Mouse (Mus musculus) CH12.LX (cell line): Measurements from ENCODE around the gene Pde8b. TPM values are rescaled to one million over a fixed set of nuclear protein-coding genes. Genes with fewer than 3 reads are reported as not detected.

Experiments used
- DNase-seq: peaks from one replicate; pipeline ENCODE4 v3.0.0-alpha.2; 2013; ENCODE audit errors: extremely low read depth
- H3K27ac ChIP-seq: 2 replicates; pipeline ENCODE4 v1.5.1; 2012; ENCODE audit warnings: low read depth, mild to moderate bottlenecking, control low read depth, moderate library complexity; ENCODE audit not compliant: insufficient read depth
- H3K27me3 ChIP-seq: replicated peaks from 2 replicates; pipeline ENCODE3; 2012; ENCODE audit warnings: inconsistent platforms
- H3K36me3 ChIP-seq, 2 experiments: replicated peaks in 1 of 2; 2 replicates each; pipeline versions ENCODE3 to v1.6.1; 2012; ENCODE audit warnings: inconsistent platforms in 1 of 2, low read length in 1 of 2, mild to moderate bottlenecking in 1 of 2, mixed read lengths in 1 of 2, moderate library complexity in 1 of 2; ENCODE audit not compliant: control insufficient read depth in 1 of 2, insufficient read depth in 1 of 2
- H3K4me1 ChIP-seq, 2 experiments: 2 replicates each; pipeline ENCODE4 v1.6.1; 2012; ENCODE audit warnings: inconsistent platforms in 1 of 2, moderate library complexity in 1 of 2; ENCODE audit not compliant: insufficient read depth in 2 of 2, control insufficient read depth in 1 of 2
- H3K4me2 ChIP-seq: 2 replicates; pipeline ENCODE4 v1.6.1; 2012; ENCODE audit warnings: low read depth, mild to moderate bottlenecking, control low read depth; ENCODE audit not compliant: poor library complexity, insufficient read depth, severe bottlenecking
- H3K4me3 ChIP-seq, 3 experiments: fragments of 150-350 bp in 1 of 3; sonication (generic) in 1 of 3; replicated peaks in 1 of 3; 2 replicates each; pipeline versions ENCODE3 to v1.5.1; 2011 to 2012; ENCODE audit warnings: low read depth in 2 of 3, low read length in 2 of 3, mild to moderate bottlenecking in 2 of 3, moderate library complexity in 2 of 3, control low read depth in 1 of 3, improper control_type of control experiment in 1 of 3, inconsistent platforms in 1 of 3, mixed read lengths in 1 of 3; ENCODE audit not compliant: poor library complexity in 1 of 3
- H3K79me2 ChIP-seq: replicated peaks from 2 replicates; pipeline ENCODE4 v1.6.1; 2012; ENCODE audit warnings: mild to moderate bottlenecking, moderate library complexity; ENCODE audit not compliant: control insufficient read depth, poor library complexity, insufficient read depth, severe bottlenecking; ENCODE audit errors: extremely low read depth
- H3K9ac ChIP-seq: 2 replicates; pipeline ENCODE4 v1.6.1; 2012; ENCODE audit warnings: low read depth, mild to moderate bottlenecking, control low read depth, moderate library complexity; ENCODE audit not compliant: insufficient read depth
- H3K9me3 ChIP-seq: replicated peaks from 2 replicates; pipeline ENCODE3; 2012; ENCODE audit warnings: low read length, inconsistent platforms, mixed read lengths
- CHD2 ChIP-seq: IDR thresholded peaks from 2 replicates; pipeline ENCODE4 v1.6.1; 2011; ENCODE audit warnings: low read length, improper control_type of control experiment
- CTCF ChIP-seq, 2 experiments: IDR thresholded peaks in 1 of 2; conservative IDR thresholded peaks in 1 of 2; 2 replicates each; pipeline ENCODE4 v1.5.1; 2011 to 2012; ENCODE audit warnings: low read depth in 2 of 2, low read length in 2 of 2, improper control_type of control experiment in 1 of 2, inconsistent platforms in 1 of 2, mild to moderate bottlenecking in 1 of 2, moderate library complexity in 1 of 2
- E2F4 ChIP-seq: IDR thresholded peaks from 2 replicates; pipeline ENCODE4 v1.6.1; 2011; ENCODE audit warnings: low read depth, low read length, improper control_type of control experiment; ENCODE audit not compliant: insufficient replicate concordance
- EP300 ChIP-seq: IDR thresholded peaks from 2 replicates; pipeline ENCODE4 v1.6.1; 2011; ENCODE audit warnings: low read length, improper control_type of control experiment
- IRF4 ChIP-seq: IDR thresholded peaks from 2 replicates; pipeline ENCODE4 v1.6.1; 2014; ENCODE audit warnings: low read depth, mild to moderate bottlenecking, inconsistent platforms, low read length, improper control_type of control experiment
- JUN ChIP-seq: IDR thresholded peaks from 2 replicates; pipeline ENCODE4 v1.6.1; 2011; ENCODE audit warnings: low read depth, mild to moderate bottlenecking, low read length, improper control_type of control experiment, moderate library complexity; ENCODE audit not compliant: insufficient read depth
- JUND ChIP-seq: conservative IDR thresholded peaks from 2 replicates; pipeline ENCODE4 v1.6.1; 2011; ENCODE audit warnings: low read depth, low read length, improper control_type of control experiment
- KAT2A ChIP-seq: IDR thresholded peaks from 2 replicates; pipeline ENCODE4 v1.6.1; 2012; ENCODE audit warnings: low read length, improper control_type of control experiment, inconsistent platforms; ENCODE audit not compliant: insufficient replicate concordance
- MAFK ChIP-seq: IDR thresholded peaks from 2 replicates; pipeline ENCODE4 v1.6.1; 2011; ENCODE audit warnings: low read length, improper control_type of control experiment; ENCODE audit not compliant: insufficient replicate concordance
- MAX ChIP-seq: IDR thresholded peaks from 2 replicates; pipeline ENCODE4 v1.6.1; 2011; ENCODE audit warnings: low read length, improper control_type of control experiment
- MAZ ChIP-seq: IDR thresholded peaks from 2 replicates; pipeline ENCODE4 v1.6.1; 2012; ENCODE audit warnings: low read depth, mild to moderate bottlenecking, inconsistent platforms, low read length, improper control_type of control experiment, moderate library complexity
- MXI1 ChIP-seq: IDR thresholded peaks from 2 replicates; pipeline ENCODE4 v1.6.1; 2011; ENCODE audit warnings: mild to moderate bottlenecking, low read depth, low read length, improper control_type of control experiment
- MYC ChIP-seq: IDR thresholded peaks from 2 replicates; pipeline ENCODE4 v1.6.1; 2011; ENCODE audit warnings: low read depth, mild to moderate bottlenecking, improper control_type of control experiment, low read length
- NELFE ChIP-seq: IDR thresholded peaks from 2 replicates; pipeline ENCODE4 v1.6.1; 2011; ENCODE audit warnings: low read depth, low read length, improper control_type of control experiment
- PAX5 ChIP-seq: IDR thresholded peaks from 2 replicates; pipeline ENCODE4 v1.6.1; 2012; ENCODE audit warnings: low read length, inconsistent platforms, mixed read lengths
- POLR2A ChIP-seq: IDR thresholded peaks from 2 replicates; pipeline ENCODE4 v1.6.1; 2011; ENCODE audit warnings: low read depth, mild to moderate bottlenecking, improper control_type of control experiment, low read length
- RAD21 ChIP-seq: IDR thresholded peaks from 2 replicates; pipeline ENCODE4 v1.6.1; 2011; ENCODE audit warnings: low read depth, mild to moderate bottlenecking, low read length, improper control_type of control experiment, moderate library complexity
- RCOR1 ChIP-seq: conservative IDR thresholded peaks from 2 replicates; pipeline ENCODE4 v1.6.1; 2012; ENCODE audit warnings: low read depth, mild to moderate bottlenecking, inconsistent platforms, low read length, improper control_type of control experiment
- SIN3A ChIP-seq: IDR thresholded peaks from 2 replicates; pipeline ENCODE4 v1.6.1; 2012; ENCODE audit warnings: low read length, improper control_type of control experiment, inconsistent platforms
- SMC3 ChIP-seq: IDR thresholded peaks from 2 replicates; pipeline ENCODE4 v1.6.1; 2011; ENCODE audit warnings: low read depth, low read length, improper control_type of control experiment
- TCF12 ChIP-seq: IDR thresholded peaks from 2 replicates; pipeline ENCODE4 v1.6.1; 2014; ENCODE audit warnings: low read depth, mild to moderate bottlenecking, inconsistent platforms, low read length, improper control_type of control experiment
- ZC3H11A ChIP-seq: IDR thresholded peaks from 2 replicates; pipeline ENCODE4 v1.6.1; 2012; ENCODE audit warnings: low read depth, mild to moderate bottlenecking, inconsistent platforms, low read length, improper control_type of control experiment
- ZKSCAN1 ChIP-seq: IDR thresholded peaks from 2 replicates; pipeline ENCODE4 v1.6.1; 2012; ENCODE audit warnings: low read depth, inconsistent platforms, low read length, improper control_type of control experiment, borderline replicate concordance
- dilution Hi-C: fragments of 300-500 bp; cut with MboI; formaldehyde crosslinking; loops from 2 replicates; pipeline ENCODE4 v1.14.3; 2020; ENCODE audit warnings: low sequenced_read_pairs; ENCODE audit not compliant: extremely low pct_unique_long_range_greater_than_20kb, extremely low pct_ligation_motif_present
- in situ Hi-C: fragments of 300-500 bp; cut with MboI; formaldehyde crosslinking; loops from 3 replicates; pipeline ENCODE4 v1.14.3; 2019; ENCODE audit warnings: low sequenced_read_pairs, low pct_ligation_motif_present, low pct_unique_long_range_greater_than_20kb, mixed read lengths
- polyA plus RNA-seq: library from polyadenylated mRNA; unstranded; fragments of >175 nt; gene quantifications from 2 replicates; pipeline ENCODE4 v1.2.1, GENCODE M21; 2012; ENCODE audit warnings: low read depth; ENCODE audit not compliant: insufficient read length
- total RNA-seq, 2 experiments: library from RNA; depleted of rRNA; stranded (reverse); fragments of 300-350 nt in 1 of 2; fragments of >200 nt in 1 of 2; gene quantifications; 2 replicates each; pipeline ENCODE4 v1.2.3; 2012 to 2014

Pde8b gene
- total and polyA plus RNA-seq, 3 experiments = 0.25 to 2.0 (median 0.93) TPM

DNA sequence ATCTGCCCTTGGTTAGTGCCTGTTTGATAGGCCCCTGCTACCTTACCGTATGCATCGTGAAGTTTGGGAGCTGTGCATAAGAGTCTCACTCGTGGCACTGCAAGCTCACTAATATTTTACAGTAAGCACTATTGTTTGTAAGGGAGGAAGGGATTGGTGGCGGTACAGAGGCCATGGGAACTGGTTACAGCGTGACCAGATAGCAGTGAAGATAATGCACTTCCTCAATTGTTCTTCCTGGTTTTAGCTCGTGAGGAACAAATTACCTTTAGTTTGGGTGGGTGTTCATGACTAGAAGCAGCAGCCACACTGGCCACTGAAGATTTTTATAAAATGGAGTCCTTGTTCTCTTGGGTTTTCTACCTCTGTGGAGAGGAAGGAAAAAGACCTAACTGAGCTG is 230.8 kb downstream of the Pde8b start:
- TF ChIP-seq CTCF (conservative IDR thresholded peaks at IDR 0.05 in 1 of 2, IDR thresholded peaks at IDR 0.05 in 1 of 2; ENCODE audit: low read depth in 2 of 2, low read length in 2 of 2) (no peak), POLR2A (no peak), KAT2A (no peak)
- dilution Hi-C loops (no loop called here), in situ Hi-C loops (no loop called here)
- Histone ChIP-seq H3K9me3 (no peaks in the 10 kb centered on the region), H3K79me2 (no peaks in the 10 kb centered on the region), H3K27me3 (no peaks in the 10 kb centered on the region), H3K4me2 (no peak overlapping the region), H3K9ac (no peak overlapping the region), H3K4me3 (no peak overlapping the region), H3K27ac (no peak overlapping the region), H3K36me3 (peaks cover 0 to 49% of the 10 kb centered on the region in 2 experiments), H3K4me1 (peaks cover 2 to 42% of the 10 kb centered on the region in 2 experiments; a peak in 2 of 4 replicates)
- DNase-seq = no peak

- Histone ChIP-seq H3K4me3 (no peak overlapping the region), H3K27ac (no peak overlapping the region), H3K9ac (no peak overlapping the region), H3K9me3 (no peaks in the 10 kb centered on the region), H3K4me1 (peaks cover 3 to 53% of the 10 kb centered on the region in 2 experiments), H3K36me3 (peaks cover 0 to 38% of the 10 kb centered on the region in 2 experiments)
- dilution Hi-C loops = no loop called here
- in situ Hi-C loops = no loop called here
- peak; percentile 75 for DNase-seq
- TF ChIP-seq KAT2A (no peak), IRF4 (peak; percentile 58; the same call in 1 of the 2 replicates), MAX (0 out of 2 replicates have a peak, but pooled peaks have one; percentile 13), JUN (no peak), ZC3H11A (peak; percentile 64), CHD2 (no peak), SMC3 (peak; percentile 86), RCOR1 (no peak), RAD21 (peak; percentile 91), CTCF (conservative IDR thresholded peaks at IDR 0.05 in 1 of 2, IDR thresholded peaks at IDR 0.05 in 1 of 2; ENCODE audit: low read depth in 2 of 2, low read length in 2 of 2) (peak; percentile 14 to 88; a peak in 2 of 4 replicates), TCF12 (peak; percentile 66; the same call in 1 of the 2 replicates)
- TF ChIP-seq, all 38 proteins: peak for 7
- H3K27me3 ChIP-seq = no peaks in the 10 kb centered on the region
- no peak overlapping the region for H3K4me2 ChIP-seq
- no peaks in the 10 kb centered on the region for H3K79me2 ChIP-seq
Measured at GRCm38 (mm10) chr13:95017916-95018315, 232.2 kb downstream of the Pde8b start.

- Histone ChIP-seq H3K79me2 (no peaks in the 10 kb centered on the region), H3K9me3 (no peaks in the 10 kb centered on the region), H3K9ac (no peak overlapping the region), H3K36me3 (peaks cover 0 to 31% of the 10 kb centered on the region in 2 experiments), H3K4me3 (no peak overlapping the region), H3K4me2 (no peak overlapping the region), H3K4me1 (peaks cover 9 to 55% of the 10 kb centered on the region in 2 experiments), H3K27ac (no peak overlapping the region)
- dilution Hi-C loops (no loop called here), in situ Hi-C loops (no loop called here)
- no peak for DNase-seq
- TF ChIP-seq RCOR1 (no peak), SIN3A (no peak), MAZ (no peak), MYC (no peak), NELFE (no peak), JUND (no peak), ZKSCAN1 (no peak), TCF12 (no peak), MAX (no peak), CTCF (conservative IDR thresholded peaks at IDR 0.05 in 1 of 2, IDR thresholded peaks at IDR 0.05 in 1 of 2; ENCODE audit: low read depth in 2 of 2, low read length in 2 of 2) (no peak), MXI1 (no peak), RAD21 (no peak), PAX5 (no peak), E2F4 (no peak), EP300 (no peak), MAFK (no peak), ZC3H11A (no peak), CHD2 (no peak), SMC3 (no peak)
- TF ChIP-seq, all 38 proteins: peak for 0
- H3K27me3 ChIP-seq = no peaks in the 10 kb centered on the region
Measured at GRCm38 (mm10) chr13:95017278-95017677, 232.9 kb downstream of the Pde8b start.
